Mouse (Mus musculus) common myeloid progenitor, adult 5-6 weeks (primary cell): Measurements from ENCODE around the gene Spata20. TPM values are rescaled to one million over a fixed set of nuclear protein-coding genes. Genes with fewer than 3 reads are reported as not detected.
A peak's percentile ranks its signal among the peaks of the same experiment; 100 is the strongest.

Experiments used
- ATAC-seq: replicated peaks from 2 replicates; pipeline ENCODE4 v1.8.0; 2016; ENCODE audit warnings: low read depth, mild to moderate bottlenecking, moderate TSS enrichment, inconsistent platforms; ENCODE audit not compliant: poor library complexity, severe bottlenecking
- total RNA-seq: library from RNA; stranded (forward); fragments of 200-1000, 187-1606 nt; gene quantifications from 2 replicates; pipeline ENCODE4 v1.2.3, GENCODE M21; 2017

Spata20 gene
- not detected in 2 replicates for total RNA-seq

DNA sequence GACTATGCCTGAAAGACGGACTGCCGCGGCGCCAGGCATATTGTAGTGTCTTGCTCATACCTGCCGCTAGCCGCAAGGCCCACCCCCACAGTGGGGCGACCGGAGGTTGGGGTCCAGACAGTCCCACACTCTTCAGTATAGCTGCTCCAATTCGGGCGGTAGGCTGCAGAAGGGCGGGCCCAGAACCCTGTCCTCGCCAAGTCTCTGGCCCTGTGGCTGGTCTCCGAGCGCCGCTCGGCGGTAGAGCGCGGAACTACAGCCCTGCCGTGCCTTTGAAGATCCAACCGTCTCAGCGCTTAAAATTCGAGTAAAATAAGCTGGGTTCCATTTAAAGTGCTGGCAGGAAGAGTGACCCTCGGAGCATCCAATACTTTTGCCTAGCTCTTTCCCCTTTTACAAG is at the start of gene Spata20:
TSS of gene Spata20 (minus strand) at position 179 of the 400 bp plus-strand sequence.
- peak; percentile 87 for ATAC-seq

DNA sequence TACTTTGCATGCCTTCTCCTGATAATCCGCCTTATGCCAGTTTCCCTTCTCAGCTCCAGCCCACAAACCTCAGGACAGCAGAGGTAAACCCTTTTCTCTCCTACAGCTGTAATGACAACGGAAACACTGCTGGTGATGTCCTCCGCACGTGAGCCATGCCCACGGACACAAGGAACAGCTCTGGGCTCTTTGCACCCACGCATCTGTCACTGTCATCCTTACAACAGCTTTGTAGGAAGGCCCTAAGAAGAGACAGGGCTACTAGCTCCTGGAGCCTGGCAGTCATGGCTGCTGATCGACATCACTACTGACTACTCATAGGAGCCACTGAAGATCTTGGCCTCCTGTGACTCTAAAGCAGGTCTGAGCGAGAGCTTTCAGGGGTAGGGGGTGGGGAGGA is 47.2 kb upstream of the Spata20 start:
- no peak for ATAC-seq

DNA sequence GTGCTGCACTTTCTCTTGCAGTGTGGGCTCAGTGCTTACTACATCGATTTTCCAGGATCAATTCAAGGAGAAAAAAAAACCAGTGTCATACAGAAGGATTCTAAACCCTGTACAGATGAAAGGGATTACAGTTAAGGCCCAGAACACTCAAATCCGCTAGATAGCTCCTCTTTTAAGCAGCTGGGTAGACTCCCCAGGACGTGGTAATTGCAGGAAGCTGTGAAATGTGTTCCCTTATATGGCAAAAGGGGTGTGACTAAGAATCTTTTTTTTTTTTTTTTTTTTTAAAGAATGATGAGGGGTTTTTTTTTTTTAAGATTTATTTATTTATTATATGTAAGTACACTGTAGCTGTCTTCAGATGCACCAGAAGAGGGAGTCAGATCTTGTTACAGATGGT is 42.9 kb upstream of the Spata20 start:
- no peak for ATAC-seq

DNA sequence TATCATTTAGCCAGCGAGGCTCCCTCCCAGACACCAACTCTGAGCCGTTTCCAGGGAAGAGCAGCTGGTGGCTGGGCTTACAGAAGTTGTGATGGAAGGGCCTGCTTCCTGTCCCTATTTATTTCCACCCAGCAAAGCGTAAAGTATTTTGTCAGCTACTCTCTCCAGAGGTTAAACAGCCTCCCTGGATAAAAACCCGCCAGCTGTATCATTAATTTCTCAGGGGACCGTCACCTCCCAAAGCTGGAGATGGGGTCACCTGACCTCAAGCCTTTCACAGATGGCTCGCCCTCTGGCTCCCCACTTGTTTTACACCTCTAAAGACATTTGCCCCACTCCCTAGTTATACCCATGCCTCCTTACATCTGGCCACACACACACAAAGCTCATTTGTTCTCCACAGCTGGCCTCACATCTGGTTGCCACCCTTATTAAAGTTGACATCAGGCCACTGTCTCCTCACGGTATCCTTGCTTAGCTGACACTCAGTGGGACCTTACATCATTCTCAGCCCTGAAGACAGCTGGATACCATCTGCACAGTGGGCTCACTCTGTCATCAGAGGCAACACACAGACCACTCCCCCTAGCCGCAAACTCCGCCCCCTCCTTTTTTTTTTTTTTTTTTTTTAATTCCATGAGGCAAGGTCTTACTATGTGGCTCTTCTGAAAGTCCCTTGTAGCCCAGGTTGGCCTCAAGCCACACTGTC is 40.3 kb upstream of the Spata20 start:
- ATAC-seq: no peak

DNA sequence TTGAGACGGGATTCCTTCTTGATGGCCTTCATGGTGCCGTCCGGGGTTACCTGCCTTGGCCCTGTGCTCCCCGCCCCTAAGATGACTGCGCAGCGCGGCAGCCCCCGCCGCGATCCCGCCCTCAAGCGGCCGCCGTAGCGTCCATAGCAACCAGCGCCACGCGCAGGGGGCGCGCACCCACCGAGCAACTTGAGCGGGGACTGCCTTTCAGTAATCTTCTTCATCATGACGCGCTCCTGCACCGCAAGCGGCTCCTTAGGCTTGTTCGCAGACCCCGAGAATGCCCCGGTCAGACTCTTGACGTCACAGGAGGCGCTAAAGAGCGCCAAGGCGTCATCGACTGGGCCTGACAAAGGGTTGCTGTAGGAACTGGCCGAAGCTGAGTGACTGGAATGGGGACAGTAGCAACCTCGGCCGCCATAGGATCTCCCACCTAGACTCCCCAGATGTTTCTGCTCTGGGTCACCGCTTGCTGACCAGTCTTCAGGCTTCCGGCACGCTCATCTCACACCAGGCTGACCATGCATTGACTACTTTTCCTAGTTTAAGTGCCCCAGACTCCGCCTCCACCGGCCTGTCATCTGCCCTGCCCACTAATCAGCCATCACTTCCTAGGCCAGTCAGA is 35.4 kb upstream of the Spata20 start, which contains the start of gene Mycbpap:
TSS of gene Mycbpap (minus strand) at position 524 of the 625 bp plus-strand sequence.
- peak; percentile 86 for ATAC-seq

DNA sequence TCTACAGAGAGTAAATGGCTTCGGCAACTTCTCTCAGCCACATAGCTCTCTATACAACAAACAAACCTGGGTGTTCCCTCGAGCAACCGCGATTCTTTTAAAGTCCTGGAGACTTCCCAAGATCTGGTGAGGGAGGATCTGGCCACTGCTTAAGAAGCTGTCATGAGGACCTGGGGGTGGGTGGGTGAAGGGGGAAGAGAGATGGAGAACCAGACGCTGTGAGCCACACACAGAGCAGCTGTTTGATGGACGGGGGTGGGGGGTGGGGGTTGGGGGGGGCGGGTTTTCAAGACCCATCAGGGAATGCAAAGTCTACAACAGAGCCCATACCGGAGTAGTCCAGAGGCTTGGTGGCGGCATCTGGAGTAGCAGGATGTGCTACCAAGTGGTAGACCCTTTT is 27.5 kb upstream of the Spata20 start:
- no peak for ATAC-seq

DNA sequence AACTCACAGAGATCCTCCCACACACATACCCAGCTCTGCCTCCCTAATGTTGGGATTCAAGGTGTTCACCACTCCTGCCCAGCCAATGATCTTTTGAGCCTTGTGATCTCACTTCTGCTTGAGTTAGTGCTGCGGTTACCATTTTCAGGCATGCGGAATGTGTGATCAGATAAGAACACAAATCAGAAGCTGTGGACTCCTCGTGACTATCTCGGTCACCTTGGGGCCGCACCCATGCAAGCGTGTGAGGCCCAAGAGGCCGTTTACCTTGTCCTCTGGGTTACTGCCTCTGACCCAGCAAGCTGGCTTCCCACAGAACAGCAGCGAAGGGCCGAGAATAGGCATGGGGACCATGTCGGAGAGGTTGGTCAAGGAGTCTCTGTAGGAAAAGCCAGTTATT is 23.0 kb upstream of the Spata20 start:
- ATAC-seq: no peak

DNA sequence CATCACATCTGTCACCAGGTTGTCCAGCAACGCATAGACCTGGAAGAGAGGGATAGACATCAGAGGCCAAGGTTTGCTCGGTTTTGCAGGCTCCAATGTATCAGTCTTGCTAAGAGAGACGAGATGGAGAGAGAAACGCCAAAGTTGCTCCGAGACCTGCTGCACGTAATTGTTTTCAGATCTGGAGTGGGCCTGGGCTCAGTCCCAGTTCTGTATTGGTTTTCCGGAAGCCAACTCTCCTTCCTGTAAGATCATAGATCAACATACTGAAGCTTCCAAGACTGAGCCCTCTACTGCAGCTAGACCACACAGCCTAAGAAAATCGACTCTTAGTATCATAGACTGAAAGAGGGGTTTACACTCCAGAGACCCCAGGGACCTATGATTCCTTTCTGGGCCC is 15.5 kb upstream of the Spata20 start:
- no peak for ATAC-seq

DNA sequence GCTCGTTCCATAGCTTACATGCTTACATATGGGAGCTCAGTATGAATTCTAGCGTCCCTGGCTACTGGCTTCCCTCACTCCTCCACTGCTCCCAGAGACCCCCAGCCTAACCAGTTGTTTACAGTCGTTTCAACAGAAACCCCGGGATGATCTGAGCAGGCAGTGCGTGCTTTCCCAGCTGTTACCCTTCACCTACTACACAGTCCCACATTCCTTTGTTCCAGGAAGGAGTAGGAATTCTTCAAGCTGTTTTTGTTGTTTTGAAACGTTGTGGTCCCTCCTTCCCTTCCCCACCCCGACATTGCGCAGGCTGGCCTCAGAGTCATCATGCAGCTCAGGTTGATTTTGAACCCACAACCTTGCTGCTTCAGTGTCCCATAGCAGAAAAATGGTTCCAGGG is 14.4 kb upstream of the Spata20 start:
- ATAC-seq: no peak

DNA sequence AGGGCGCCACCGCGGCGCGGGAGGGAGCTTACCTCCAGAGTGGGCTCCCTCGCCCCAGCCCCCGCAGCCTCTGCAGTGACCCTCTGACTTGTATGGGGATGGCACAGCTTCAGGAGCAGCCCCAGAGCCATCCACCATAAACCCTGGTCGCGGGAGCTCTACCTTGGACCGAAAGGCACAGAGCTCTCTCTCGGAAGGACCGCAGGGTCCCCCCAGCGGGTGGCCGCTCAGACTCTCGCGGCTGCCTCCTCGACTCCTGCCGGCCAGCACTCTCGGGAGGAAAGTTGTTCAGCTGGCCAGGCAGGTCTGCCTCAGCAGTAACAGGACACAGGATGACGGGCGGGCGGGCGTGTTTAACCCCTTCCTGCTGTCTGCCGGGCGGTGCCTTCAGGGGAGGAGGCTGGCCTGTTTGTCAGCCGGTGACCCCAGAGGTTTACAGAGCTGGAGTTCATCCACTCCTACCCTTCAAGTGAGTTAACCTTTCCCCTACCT is 13.7 kb upstream of the Spata20 start, which contains the start of gene Epn3:
TSS of gene Epn3 (minus strand) at position 314 of the 492 bp plus-strand sequence.
- peak; percentile 27 for ATAC-seq

DNA sequence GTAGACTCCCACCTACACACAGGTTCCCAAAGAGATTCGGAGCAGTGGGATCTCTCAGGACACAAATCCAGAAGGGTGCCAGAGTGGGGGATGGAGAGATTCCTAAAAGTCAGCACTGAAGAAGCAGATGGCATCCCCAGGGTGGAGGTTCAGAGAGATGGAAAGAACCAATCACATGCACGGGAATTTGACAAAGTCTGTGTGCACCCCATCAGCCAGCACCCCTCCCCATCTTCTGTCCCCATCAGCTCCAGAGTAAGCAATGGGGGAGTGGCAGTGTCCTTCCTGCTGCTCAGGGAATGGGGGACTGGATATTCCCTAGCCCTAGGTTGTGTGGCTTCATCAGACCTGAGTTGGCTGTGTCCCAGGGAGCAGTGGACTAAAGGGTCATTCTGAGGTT is 13.1 kb upstream of the Spata20 start:
- ATAC-seq: no peak

DNA sequence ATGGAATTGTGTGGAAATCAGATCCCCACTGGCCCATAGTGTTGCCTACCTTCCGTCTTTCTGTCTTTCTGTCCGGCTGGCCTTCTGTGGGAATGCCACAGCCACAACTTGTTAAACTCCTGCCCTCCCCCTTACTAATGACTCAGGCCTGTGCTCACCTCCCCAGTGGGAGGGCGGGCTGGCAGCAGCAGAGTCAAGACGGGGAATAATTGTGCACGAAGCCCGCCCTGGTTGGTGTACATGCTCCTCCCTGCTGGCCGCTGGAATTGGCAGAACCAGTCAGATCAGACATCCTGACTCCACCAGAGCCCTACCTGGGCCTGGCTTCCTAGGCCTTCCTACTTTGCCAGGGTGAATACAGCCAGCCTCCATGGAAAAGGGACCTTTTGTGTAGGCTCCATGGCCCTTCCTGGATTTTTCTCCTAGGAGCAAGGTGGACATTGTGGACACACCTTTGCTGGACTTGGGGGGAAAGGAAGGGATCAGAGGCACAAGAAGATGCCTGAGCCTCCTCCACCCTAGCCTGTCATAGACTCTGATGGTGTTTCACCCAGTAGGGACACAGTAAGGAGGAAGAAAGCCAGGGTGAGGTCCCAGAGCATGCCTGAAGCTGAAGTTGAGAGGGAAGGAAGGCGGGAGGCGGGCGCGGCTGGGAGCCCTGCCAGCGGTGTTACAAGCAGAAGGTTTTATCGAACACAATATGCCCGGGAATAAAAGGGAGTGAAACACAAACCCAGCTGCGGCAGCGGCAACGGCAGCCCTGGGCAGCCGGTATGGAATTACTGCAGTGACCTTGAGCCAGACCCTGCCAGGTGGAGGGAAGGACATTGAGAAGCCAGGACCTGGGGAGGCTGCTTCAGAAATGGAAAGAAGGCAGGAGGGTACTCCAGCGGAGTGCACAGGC is 12.4 kb upstream of the Spata20 start:
- peak; percentile 36; the same call in 1 of the 2 replicates for ATAC-seq

DNA sequence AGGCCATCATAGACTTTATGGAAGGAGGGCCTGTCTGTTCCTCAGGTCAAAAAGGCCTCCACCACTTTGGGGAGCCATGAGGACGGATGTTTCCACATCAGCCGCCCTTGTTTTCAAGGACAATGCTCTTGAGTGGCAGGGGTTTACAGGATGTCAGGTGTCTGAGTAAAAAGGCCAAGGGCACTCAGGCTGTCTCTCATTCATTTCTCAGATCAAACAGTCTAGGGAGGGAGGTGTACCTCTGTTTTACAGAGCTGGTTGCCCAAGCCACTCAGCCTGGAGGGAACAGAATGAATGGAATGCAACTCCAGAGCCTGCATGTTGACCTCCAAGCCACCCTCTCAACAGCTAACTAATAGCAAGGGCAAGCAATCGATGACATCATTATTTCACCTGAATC is 9.4 kb upstream of the Spata20 start:
- ATAC-seq: no peak

DNA sequence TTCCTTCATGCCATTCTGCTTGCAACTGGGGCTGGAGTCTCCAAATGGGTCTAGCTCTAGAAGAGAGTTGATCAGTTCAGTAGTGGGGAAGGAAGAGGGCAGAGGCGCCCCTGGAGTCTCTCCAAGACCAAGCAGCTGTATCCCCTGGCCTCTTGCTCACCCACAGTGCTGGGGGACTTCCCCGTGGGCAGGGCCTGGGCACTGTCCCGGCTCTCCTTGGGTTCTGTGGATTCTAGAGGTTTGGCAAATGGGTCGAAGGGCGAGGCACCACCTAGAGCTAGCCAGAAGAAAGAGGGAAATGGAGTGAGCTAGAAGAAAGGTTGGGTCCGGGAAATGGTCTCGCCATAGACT is 5.7 kb upstream of the Spata20 start:
- peak; percentile 53; the same call in 1 of the 2 replicates for ATAC-seq

DNA sequence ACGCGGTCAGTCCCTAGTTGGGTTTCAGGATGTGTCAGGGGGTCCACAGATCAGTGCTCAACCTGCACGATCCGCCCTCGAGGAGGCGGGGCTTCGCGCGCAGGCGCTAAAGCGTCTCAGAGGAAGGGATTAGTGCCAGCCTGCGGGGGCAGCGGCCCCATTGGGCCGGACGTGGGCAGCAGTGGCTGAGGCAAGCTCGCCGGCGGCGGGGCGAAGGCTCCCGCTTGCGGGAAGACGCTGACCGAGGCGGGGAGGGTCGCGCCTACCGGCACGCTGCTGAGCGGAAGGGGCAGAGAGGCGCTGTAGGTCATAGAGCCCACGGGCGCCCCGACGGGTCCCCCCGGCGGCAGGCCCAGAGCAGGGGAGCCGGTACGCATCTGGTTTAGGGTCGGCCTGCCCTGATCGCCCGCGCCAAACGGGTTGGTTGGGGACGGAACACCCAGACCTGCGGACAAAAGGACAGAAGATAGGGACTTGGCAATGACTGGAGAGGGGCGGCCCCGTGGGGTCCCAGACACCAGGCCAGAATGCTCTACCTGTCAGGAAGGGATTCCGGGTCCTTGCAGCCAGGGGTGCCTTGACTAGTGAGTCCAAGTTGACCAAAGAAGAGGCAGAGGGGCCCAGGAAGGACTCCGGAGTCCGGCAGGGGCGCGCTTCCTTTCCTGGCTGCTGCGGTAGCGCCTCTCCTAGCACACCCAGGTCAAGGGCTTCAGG is 5.2 kb upstream of the Spata20 start:
- peak; percentile 57 for ATAC-seq

DNA sequence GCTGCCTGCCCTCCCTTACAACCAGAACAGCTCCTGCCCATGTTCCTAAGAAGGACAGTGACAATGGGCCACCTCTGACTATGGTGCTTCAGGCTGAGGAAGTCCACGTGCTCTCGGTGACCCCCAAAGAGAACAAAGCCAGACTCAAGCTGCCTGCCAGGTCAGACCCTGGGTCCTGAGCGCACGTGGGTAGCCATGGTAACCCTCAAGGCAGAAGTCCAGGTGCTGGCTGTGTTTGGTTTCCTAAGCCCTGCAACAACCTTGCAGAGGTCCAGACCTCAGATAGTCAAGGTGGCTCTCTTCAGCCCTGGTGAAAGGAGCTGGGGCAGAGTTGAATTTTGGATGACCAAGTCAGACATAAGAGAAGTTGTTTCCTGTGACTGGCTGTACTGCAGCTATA is 3.8 kb upstream of the Spata20 start:
- ATAC-seq: no peak

DNA sequence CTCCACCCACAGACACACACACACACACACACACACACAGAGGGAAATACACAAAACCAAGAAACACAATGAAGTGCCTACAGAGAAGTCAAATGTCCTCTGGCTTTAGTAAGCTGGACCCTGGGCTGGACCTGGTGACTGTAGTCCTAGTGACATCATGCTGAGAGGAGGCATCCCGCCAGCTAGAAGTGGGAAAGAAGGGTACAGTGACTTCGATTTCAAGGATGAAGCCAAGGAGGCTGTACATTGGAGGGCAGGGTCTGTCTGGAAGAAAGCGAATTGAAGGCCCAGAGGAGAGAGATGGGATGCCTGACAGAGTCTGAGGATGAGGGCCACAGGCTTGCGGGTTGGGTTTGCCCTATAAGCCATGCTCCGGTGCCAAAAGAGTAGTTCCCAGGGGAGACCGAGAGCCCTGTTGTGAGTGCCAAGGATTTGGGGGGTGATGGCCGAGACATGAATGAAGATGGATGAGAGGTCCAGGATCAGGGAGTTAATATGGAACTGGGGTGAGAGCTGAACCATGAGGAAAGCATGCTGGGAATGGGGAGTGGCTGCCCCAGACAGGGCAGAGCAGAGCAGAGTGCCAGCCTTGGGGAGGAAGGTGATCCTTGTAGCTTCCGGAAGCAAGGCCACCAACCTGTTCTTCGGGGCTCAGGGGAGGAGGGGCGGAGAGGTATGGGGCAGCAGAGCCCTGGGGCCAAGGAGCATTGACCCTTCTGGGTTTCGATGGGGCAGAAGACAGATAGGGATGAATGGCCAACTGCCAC is 3.0 kb upstream of the Spata20 start:
- ATAC-seq: no peak

DNA sequence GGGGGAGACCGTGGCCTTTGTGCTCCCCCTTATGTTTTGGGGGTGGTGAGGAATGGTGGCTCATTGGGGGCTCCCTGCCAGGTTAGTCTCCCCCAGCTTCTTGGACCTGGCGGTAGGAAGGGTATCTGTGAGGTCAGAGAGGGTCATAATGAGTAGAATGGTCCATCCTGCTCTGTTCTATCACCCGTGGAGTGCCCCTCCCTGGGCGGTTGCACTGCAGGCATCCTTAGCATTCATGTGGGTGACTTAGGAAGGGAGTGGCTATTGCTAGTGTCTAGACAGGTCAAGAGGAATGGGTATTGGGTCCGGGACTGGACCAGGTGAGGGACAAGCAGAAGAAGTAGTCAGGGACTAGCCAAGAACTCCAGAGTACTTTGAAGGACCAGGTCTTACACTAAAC is 756 bp downstream of the Spata20 start:
- ATAC-seq: no peak

DNA sequence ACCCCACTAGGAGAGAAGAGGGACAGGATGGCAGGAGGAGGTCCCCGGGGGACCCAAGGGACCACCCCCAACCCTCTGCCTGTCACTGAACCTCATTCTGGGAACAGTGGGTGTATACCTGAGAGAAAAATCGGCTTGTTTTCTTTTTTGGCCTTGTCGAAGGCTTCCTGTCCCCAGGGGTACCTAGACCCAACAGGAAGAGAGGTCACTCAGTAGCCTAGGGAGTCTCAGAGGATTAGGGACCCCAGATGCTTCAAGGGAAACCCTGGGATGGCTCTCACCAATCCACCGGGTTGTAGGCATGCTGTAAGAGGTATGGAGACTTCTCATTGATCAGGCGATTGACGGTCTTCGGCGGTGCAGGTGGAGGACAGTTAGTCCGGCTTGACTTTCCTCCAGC is 1.3 kb downstream of the Spata20 start:
- ATAC-seq: no peak
